Mouse (Mus musculus): ENCODE measurements at regions not wholly inside any gene's neighbourhood (a gene's known extent, or its start where the extent isn't known, plus 50 kb on each side); places are given as distances from the start of the nearest gene placed in this dataset.

- no peak for DNase-seq
These were observed 961.4 kb downstream of the Mat2b start for GRCm38 (mm10) chr11:39733434-39734076.

DNA sequence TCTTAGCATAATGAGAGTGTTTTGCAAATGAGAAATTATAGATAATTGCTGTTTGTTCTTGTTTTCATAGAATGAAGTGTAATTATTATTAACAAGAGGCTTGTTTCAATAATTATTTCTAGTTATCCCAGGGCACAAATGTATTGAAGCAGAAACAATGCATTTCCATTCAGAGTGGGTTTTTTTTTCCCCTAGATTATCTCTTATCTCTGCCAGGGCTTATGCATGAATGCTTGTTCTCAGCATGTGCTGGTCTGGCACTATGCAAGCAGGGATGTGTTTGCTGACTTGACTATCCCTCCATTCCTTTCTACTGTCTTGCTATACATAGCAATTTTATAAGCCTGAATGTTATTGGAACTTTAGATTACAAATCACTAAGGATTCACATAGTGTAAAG is 971.4 kb downstream of the Mat2b start:
- no peak for DNase-seq

GRCm38 (mm10) chr11:39678521-39678920 is 1016.5 kb downstream of the Mat2b start:
- DNase-seq = no peak

DNA sequence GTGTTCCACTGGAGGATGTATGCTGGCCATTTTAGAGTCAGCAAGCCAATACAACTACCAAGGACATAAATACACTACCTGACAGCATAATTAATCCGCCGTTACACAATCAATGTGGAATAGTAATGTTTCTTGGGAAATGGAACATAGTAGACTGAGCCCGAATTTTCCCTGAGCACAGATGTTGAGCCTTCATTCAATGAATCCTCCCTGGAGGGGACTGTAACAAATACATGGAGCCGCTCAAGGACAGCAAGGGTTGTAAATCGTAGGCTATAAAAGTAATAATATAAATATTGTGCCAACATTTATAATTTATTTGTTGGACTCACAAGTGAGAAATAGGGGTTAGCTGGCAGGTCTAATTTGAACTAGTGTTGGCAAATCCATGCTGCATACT is 1041.4 kb downstream of the Mat2b start:
- no peak for DNase-seq

DNA sequence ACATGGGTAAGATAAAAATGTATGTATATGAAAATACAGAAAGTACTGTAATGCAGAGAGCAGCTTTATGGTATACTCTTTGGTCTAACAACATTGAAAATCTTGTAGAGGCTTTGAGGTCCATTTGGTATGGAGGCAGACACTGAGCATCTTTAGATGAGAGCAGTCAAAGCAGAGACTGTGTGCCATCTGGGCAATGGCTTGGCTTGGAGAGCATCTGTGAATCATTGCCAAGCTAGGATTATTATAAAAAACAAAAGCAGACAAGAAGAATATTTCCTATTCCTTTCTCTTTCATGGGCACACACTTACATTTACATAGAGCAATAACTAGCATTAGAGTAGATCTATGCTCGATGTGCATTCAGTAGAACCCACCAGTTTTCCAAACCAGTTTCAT is 1075.6 kb downstream of the Mat2b start:
- DNase-seq = no peak

GRCm38 (mm10) chr11:39615843-39616242 is 1079.2 kb downstream of the Mat2b start:
- DNase-seq = peak; percentile 16

DNA sequence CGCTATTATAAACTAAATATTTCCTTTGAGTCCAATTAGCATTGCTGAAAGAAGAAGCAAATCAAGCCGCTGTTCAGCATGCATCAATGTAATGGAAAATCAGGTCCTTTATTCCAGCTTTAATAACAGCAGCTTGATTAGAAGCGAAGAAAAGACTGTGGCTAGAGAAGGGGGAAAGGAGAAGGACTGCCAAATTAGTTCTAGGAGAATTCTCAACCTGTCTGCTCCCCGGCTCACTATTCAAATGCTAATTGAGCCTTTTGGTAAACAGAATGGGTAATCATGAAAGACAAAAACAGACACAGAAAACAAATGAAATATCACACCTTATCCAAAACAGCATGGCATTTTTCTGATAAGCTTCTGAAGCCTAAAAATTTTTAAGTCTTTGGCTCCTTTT is 1098.5 kb downstream of the Mat2b start:
- no peak for DNase-seq

DNA sequence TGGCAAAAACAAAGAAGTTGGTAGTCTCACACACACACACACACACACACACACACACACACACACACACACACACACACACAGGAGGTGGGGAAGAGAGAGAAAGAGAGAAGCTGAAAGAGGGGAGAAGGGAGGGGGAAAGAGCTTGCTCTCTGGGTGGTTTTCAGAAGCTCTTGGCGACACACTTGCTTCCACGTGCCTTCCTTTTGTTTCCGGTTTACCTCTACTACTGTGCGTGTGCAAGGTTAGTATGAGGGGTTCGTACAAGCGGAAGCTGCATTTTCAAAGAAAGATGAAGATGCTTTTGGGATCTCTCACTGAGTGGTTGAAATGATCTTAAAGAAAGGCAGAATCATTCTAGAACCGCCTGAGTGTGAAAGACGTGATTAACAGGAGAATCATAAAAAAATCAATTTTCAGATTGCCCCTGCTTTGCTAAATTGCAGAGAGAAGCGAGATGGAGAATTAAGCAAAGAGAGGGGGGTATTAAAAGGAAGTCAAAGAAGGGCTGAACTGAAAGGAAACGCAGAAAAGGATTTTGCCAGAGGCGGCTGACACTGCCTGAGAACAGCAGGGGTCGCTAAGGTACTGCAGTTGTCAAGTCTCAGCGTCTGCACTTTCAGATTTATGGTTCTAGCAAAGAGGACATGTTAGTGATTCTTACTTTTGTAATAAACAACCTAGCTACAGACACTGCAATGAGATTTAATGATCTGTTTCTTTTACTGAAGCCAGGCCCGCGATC is 1106.2 kb downstream of the Mat2b start:
- peak; percentile 86 for DNase-seq

GRCm38 (mm10) chr11:39558287-39558686 is 1136.7 kb downstream of the Mat2b start:
- peak; percentile 1 for DNase-seq

DNA sequence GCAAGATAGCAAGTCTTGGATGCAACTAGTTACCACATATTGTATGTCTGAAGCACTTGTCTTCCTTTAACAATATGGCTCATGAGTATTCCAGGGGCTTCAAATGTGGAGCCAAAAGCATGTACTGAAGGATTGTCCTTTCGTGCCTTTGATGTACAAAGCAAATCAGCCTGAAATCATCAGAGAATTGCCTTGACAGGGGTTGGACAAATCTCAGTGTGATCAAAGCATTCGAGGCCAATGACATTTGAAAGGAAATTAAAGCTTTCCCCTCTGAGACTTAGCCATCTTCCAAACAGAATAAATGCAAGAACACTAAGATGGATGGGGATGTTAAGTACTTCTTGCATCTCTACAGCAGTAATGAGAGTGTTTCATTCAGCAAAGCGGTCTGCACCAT is 1144.9 kb downstream of the Mat2b start:
- DNase-seq = no peak

GRCm38 (mm10) chr11:39524866-39525649 is 1169.9 kb downstream of the Mat2b start:
- no peak for DNase-seq

DNA sequence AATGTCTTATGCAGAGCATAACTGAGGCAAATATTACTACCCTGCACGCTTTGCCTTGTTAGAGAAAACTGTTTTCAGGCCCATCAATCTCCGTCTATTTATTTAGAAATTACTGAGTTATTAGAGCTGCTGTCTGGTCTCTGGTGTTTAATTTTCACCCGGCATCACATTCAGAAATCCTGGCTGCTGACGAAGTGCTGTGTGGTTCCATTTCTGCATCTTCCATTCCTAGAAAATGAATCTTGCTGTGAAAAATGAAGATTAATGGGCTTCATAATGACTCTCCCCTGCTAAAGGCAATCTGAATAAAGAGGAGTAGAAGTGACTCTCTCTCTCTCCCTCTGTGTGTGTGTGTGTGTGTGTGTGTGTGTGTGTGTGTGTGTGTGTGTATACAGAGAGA is 1199.8 kb downstream of the Mat2b start:
- DNase-seq = no peak

GRCm38 (mm10) chr11:39477136-39477535 is 1217.9 kb downstream of the Mat2b start:
- no peak for DNase-seq

DNA sequence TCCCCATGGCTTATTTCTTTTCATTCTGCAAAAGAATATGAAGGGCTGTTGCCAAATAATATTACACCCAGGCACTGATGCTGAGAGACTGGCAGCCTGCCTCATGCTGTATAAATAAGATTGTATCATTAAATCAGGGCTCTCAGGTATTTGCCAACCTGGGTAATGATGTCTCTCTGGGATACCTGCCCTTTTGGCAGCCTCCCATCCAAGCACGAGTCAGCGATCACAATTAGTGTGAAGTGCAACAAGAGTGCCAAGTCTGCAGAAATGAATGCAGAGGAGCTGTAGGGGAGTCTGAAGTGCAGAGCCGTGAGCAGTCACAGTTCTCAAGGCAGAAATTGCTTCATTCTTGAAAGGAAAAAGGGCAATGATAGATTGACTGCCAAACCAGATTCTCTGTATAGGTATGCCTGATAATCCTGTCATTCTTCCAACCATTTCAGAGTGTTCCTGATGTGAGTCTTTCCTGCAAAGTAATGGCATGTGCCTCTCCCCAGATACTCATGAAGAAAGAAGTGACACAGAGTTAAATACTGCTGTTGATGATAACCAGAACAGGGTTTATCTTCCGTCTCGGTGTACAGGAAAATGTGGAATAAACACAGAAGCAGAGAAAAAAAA is 1241.6 kb downstream of the Mat2b start:
- no peak for DNase-seq

GRCm38 (mm10) chr11:39446374-39446773 is 1248.6 kb downstream of the Mat2b start:
- DNase-seq = no peak

DNA sequence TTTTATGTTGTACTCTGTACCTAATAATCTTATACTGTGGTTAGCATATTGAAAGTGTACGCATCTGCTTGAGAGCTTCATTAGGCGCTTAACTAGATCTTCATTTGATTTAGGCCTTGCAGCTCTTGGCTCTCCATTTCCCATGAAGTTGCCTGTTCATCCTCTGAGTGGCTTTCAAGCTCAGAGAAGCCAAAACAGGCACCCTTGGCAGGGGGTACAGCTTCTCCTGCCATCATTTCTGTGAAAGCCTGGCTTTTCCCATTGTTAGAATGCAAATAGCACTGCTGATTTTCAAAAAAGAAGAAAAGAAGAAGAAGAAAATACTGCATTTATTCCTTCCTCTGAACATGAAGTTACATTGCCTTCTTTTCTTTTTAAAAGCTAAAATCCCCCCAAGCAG is 1283.3 kb downstream of the Mat2b start:
- DNase-seq = no peak

DNA sequence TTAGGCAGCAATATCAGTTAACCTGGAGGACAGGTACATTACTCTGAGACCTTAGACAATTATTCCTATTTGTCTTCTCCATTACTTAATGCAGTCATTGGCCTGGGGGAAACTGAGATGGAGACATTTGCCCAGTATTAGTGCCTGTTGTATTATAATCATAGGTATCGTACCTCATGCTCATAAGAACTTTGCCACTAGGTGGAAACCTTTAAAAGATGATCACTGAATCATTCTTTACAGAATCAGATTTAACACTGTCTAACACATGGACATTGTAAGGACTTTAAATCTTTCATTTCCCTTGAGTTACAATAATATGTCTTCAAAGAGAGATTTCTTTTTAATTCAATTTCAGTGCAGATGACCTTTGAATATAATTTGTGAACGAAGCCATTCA is 1283.8 kb downstream of the Mat2b start:
- DNase-seq = peak; percentile 2

DNA sequence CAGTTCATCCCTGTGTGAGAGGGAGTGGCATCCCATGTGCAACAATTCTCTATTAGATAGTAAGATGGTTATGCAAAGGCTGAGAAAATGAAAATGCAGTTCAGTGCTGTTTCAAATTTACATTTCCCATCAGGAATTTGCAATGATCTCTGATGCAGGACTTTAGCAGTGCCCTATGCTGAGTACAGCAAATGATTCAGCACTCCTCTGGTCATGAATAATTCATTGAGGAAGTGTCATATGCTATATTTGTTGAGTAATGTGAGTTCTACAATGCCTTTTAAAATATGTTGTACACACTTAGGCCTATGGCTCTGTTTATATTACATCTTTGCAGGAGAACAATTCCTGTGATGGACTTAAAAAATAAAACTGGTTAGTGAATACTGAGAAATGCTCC is 1330.2 kb downstream of the Mat2b start:
- no peak for DNase-seq

GRCm38 (mm10) chr11:39350616-39351015 is 1344.4 kb downstream of the Mat2b start:
- DNase-seq = peak; percentile 41

All from embryo, embryonic 11 days (tissue).